Mouse (Mus musculus) v-Abl transformed pro-B cells (cell line): ENCODE data around the gene Lrrc1.

ENCODE experiments used
- in situ Hi-C, 2 experiments: fragments of 400-800 bp; cut with MboI; formaldehyde crosslinking; loops; one replicate each; pipeline ENCODE4 v1.15.1; 2025; ENCODE audit not compliant: unreplicated experiment in 2 of 2

Gene Lrrc1

GRCm38 (mm10) chr9:77398856-77399631, 145.6 kb downstream of the Lrrc1 start:
- in situ Hi-C loops = loop anchor here (25.0 kb wide), 4 partner anchors 638 to 1637 kb away; no protein-coding TSS in a partner anchor

GRCm38 (mm10) chr9:77397027-77397426, 147.6 kb downstream of the Lrrc1 start:
- in situ Hi-C loops = loop anchor here (25.0 kb wide), 4 partner anchors 640 to 1635 kb away; no protein-coding TSS in a partner anchor

- in situ Hi-C loops = loop anchor here (25.0 kb wide), 4 partner anchors 646 to 1629 kb away; no protein-coding TSS in a partner anchor
Observed at GRCm38 (mm10) chr9:77391248-77391647, 153.4 kb downstream of the Lrrc1 start.

- in situ Hi-C loops = loop anchor here (10.0 to 25.0 kb wide), 5 partner anchors 648 to 1627 kb away; no protein-coding TSS in a partner anchor
Observed at GRCm38 (mm10) chr9:77388956-77389355, 155.7 kb downstream of the Lrrc1 start.

GRCm38 (mm10) chr9:77386751-77387150, 157.9 kb downstream of the Lrrc1 start:
- in situ Hi-C loops = loop anchor here (10.0 to 25.0 kb wide), 5 partner anchors 651 to 1624 kb away; no protein-coding TSS in a partner anchor

GRCm38 (mm10) chr9:77385611-77386010, 159.1 kb downstream of the Lrrc1 start:
- in situ Hi-C loops = loop anchor here (10.0 to 25.0 kb wide), 5 partner anchors 652 to 1623 kb away; no protein-coding TSS in a partner anchor

GRCm38 (mm10) chr9:77384651-77385050, 160.0 kb downstream of the Lrrc1 start:
- in situ Hi-C loops = loop anchor here (5.0 to 25.0 kb wide), 6 partner anchors 653 to 1622 kb away; no protein-coding TSS in a partner anchor

GRCm38 (mm10) chr9:77383951-77384350, 160.7 kb downstream of the Lrrc1 start:
- in situ Hi-C loops = loop anchor here (5.0 to 25.0 kb wide), 6 partner anchors 653 to 1622 kb away; no protein-coding TSS in a partner anchor

- in situ Hi-C loops = loop anchor here (5.0 to 25.0 kb wide), 6 partner anchors 655 to 1620 kb away; no protein-coding TSS in a partner anchor
Observed at GRCm38 (mm10) chr9:77382514-77382913, 162.2 kb downstream of the Lrrc1 start.

- in situ Hi-C loops = loop anchor here (5.0 to 25.0 kb wide), 6 partner anchors 656 to 1619 kb away; no protein-coding TSS in a partner anchor
Observed at GRCm38 (mm10) chr9:77381565-77381964, 163.1 kb downstream of the Lrrc1 start.
